Mouse (Mus musculus) embryo, embryonic 9.5 days (tissue): Measurements from ENCODE around the gene Myof.

ENCODE experiments used
- DNase-seq: peaks from one replicate; pipeline ENCODE4 v3.0.0-alpha.2; 2017; ENCODE audit errors: extremely low spot score

The Myof gene

DNA sequence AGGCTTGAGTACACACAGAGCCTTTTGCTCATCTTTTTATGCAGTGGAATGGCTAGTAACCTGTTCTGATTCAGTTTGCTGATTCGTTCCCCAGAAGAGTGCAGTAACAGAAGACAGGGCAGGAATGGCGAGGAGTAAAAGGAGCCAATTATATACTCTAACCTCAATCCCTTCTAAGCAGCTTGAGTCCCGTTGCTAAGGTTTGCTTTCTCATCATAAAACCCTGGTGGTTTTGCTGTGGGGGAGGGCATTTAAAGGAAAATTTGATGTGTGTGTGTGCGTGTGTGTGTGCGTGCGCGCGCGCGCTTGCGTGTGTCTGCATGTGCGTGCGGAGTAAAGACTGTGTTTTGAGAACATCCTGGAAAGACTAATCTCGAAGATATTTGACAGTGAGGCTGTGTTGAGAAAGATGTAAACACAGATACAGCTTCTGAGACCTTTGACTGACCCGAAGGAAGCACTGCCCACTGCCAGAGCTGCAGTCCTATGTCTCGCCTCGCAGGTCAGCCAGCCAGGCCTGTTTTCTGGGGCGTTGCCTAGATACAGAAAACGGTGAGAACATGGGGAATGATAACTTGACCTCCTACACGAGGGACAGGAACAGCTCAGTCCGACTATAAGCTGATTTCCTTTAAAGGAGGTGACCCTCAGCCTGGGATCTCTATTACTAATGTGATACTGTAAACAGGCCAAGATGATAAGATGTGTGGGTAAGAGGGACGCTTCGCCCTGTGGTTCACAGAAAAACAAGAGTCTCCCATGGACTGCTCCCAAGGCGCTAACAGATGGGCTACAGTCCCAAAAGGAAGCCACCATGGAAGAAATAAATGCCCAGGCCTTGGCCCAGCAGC is 39.5 kb downstream of the Myof start:
- DNase-seq: peak; percentile 17

DNA sequence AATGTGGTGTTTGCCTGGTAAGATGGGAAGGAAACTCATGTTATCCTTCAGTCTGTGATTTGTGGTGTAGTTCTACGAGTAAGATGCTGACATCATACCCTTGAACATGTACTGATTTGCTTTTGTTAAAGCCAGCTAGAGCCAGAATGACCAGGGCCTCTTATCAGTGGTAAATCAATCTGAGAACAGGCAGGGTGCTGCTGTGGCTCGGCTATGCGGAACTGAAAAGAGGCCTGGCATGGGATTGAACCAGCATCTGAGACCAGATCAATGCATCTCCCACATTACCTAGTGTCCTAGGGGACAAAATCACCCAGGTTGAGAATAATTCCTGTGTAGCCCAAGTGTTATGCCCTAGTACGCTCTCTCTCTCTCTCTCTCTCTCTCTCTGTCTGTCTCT is 40.6 kb downstream of the Myof start:
- no peak for DNase-seq

DNA sequence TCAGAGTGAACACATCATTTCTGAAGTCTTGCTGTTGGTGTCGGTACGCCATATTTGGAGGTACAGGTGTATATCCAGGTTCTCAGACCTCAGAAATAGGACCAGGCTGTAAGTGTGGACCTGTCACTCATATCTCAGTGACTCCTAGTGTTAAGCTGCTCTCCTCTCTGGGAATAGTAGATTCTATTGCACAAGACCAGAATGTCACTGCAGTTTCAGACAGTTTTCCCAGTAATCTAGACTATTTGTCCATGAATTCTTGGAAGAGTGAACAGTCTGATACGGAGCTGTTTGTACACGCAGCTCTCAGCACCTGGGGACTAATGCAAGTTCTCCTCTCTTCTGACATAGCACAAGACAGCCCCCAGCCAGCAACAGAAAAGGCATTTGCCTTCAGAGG is 42.4 kb downstream of the Myof start:
- no peak for DNase-seq

DNA sequence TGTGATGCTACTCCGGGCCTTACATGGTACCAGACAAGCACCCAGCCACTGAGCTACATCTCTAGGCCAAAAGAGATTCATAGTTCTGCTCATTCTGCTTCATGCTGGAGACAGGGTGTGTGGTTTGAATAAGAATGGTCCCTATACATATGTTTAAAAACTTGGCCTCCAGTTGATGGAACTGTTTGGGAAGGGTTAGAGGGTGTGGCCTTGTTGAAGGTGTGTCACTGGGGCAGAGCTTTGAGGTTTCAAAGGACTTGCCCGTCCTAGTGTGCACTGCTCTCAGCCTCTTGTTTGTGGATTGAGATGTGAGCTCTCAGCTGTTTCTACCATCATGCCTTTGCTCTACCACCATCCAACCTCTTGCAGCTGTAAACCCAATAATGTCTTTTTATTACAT is 43.4 kb downstream of the Myof start:
- DNase-seq: no peak

DNA sequence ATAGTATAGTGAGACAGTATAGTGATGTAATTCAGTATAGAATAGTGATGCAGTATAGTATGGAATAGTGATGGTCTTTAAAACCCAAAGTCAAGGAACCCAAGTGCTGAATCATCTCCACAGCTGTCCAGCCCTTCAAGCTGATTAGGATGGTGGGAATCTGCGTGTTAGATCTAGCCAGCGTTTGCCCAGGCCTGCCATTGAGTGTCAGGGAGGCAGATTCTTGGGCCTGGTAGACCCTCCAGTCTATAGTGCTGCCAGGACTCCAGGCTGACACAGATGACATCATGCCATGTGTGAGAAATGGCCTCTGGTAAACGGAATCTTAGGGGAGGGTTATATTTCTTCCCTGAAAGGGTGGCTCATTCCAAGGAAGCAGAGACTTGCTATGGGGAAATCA is 49.1 kb downstream of the Myof start:
- DNase-seq: no peak

DNA sequence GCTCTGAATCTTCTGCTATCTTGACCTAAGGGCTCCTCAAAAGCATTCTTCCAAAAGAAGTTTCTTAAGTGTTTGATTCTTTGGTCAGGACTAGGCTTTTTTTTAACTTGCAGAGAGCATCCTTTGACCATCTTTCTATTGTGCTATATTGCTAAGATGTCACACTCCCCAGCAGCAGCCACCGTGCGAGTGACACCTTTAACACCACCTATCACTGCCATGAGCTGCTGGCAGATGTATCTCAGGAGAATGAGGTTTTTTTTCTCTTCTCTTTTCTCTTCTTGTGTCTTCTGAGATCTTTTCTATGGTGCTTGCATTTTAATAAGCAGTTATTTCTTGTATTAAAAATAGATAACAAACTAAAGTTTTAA is 51.2 kb downstream of the Myof start:
- no peak for DNase-seq

DNA sequence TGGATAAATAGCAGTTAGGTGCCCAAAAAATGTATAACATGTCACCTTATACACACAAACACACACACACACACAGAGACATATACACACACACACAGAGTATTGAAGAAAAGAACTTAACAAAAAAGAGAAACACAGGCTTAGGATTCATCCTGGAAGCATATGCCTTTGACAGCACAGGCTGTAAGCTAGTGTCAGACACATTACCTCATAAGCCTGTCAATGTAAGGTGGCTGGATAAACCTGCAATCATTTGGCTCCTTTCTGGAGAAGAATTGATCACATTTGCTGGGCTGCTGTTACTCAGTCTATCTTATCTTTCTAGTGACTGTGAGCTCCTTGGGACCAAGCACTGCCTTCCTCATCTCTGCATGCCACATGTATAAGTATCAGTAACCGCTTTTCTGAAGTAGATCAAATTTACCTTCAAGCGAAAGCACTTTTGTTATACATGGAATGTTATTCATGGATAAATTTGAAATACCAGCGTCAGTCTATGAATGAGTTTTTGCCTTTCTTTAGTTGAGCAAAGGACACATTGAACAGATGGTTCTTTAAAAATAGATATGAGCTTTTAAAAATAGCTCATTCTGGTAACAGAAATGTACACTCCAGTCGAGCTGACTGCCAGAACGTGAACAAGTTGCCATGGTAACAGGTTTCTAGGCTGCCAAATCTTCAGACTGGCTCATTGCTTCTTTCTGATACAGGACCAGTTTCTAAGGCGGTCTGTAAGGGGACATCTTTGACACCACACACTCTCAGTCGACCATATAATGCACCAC is 51.8 kb downstream of the Myof start:
- DNase-seq: no peak

DNA sequence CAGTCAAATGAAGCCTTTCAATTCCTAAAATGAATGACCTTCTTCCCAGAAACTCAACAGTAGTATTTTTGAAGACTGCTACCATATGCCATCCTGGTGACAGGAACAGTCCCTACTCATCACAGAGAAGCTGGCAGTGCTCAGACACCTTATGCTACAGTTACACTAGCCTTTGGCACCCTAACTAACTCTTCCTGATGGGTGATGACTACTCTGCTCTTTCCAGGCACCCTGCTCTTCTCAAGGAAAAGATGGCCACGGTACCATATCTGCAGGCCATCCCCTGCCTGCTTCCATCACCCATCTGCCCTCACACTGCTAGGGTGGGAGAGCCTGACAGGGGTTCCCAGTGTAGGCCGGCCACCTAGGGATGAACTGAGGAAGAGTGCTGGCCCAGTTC is 53.4 kb downstream of the Myof start:
- no peak for DNase-seq

DNA sequence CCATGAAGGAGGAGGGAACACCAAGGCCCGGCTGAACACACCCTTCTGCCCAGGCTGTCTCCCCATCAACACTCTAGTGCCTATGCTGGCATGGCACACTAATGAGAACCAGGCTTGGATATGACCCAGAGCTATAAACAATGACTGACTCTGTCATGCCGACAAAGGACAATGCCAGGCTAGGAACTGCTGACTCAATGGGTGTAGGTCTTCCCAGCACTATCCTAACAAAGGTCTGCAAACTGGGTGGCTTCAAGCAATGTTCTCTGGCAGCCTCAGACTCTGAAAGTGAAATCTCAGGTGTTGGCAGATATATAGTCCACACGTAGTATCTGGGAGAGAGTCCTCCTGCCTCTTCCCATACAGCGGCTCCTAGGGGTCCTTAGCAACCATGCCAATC is 55.2 kb downstream of the Myof start:
- no peak for DNase-seq

DNA sequence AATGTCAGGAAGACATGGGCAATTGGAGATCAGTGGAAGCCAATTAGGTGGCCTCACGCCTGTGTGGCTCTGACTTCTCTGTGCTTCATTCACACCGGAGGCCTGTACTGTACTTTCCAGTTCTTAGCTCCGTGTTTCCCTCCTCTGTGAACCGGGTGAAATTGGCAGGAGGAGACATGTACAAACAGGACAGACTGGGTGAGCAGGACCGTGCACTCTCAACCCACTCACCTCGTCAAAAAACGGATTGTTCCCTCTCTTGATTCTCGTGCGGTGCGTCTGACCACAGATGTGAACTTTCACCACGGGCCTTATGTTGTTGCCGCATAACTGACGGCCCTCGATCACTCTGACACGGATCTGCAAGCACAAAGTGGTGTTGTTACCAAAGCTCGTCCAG is 57.6 kb downstream of the Myof start:
- no peak for DNase-seq

DNA sequence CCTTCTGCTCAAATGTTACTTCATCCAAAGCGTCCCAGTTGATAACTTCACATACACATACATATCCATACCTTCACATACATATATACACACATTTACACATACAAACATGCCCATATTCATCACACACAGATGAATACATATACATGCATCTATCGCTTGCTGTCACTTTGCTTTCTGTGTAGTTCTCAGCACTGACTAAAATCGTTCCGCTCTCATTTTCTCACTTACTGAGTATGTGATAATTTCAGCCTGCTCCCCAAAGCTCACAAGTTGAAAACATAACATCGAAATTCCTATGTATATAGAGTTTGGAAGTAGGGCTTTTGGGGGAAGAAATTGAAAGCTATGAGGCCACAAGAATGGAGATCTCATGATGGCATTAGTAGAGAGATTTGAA is 67.4 kb downstream of the Myof start:
- DNase-seq: no peak

DNA sequence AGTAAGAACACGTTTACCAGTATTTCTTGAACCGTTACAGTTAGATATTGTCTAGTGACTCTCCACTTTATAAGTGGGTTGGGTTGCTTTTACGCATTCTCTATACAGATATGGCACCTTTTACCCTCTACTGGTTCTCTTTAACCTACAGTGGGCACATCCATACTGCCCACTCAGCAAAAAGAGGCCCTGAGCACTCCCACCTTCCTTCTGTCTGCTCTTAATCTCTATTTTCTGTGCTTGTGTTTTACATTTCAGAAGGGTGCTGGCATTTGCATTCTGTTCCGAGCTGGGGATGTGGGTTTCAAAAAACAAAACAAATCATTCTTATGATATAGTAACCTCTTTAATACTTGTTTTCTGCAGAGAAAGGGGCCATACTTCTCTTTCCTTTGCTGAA is 72.8 kb downstream of the Myof start:
- DNase-seq: no peak

DNA sequence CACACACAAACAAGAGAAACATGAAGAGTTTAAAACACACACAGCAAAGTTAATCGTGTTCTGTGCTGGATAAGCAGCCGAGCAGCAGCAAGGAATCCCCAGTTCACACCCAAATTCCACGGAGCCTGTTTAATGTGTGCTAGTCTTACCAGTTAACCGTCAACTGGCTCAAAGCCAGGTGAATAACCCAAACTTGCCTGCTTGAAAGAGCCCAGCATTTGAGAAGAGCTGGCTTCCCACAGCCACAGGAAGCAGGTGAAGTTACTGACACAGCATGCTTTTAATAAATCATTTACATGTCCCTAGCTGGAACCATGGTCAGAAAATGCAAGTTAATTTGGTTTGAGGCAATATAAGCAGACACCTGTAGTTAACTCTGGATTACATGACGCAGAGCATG is 73.4 kb downstream of the Myof start:
- DNase-seq: no peak

DNA sequence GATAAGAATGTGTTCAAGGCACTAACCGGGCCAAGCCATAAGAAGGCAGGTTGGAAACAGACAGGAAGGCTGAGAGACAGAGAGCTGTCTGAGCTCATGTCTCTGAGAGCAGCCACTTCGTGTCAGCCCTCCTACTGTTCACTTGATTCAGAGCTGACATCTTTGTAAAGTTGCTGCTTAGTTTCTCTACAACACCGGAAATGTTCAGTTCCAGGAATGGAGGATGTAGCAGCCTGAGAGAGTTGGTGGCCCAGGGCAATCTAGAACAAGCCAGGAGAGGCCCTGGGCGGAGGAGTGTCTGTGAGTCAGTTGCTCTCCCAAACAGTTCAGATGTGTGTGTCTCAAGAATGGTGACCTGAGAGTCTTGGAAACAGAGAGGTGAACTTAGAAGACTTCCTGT is 77.5 kb downstream of the Myof start:
- DNase-seq: no peak

DNA sequence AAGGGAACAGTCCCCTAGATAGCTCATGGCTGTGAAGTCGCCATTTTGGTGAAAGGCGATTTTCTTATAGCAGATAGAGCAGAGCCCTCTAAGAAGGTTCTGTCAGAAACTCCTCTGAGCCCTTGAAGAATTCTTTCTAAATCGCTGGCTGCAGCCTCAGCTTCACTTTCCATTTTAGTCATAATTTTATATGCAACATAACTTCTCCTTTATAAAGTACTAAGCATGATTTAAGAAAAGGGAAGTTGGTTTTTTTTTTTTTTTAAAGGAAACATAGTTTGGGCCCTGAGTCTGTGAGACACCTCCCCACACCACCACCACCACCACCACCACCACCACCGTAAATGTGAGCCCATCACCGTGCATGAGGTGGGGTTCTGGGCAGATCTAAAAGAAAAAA is 80.0 kb downstream of the Myof start:
- no peak for DNase-seq

DNA sequence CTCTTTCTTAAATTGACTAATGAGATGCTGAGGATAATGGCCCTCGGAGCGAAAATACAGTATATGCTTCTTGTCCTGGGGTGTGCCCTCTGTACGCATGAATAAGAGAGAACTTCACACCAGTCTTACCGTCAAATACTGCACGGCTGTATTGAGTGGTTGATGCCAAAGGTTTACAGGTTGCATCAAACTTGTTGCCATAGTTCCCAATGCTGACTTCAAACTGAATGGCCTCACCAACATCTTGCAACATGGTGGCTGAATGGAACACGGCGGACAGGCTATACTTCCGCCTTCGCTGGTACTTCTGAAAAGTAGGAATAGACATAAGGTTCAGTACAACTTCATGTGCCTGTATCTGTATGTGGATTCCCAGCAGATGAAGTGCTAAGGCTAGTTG is 82.6 kb downstream of the Myof start:
- no peak for DNase-seq

DNA sequence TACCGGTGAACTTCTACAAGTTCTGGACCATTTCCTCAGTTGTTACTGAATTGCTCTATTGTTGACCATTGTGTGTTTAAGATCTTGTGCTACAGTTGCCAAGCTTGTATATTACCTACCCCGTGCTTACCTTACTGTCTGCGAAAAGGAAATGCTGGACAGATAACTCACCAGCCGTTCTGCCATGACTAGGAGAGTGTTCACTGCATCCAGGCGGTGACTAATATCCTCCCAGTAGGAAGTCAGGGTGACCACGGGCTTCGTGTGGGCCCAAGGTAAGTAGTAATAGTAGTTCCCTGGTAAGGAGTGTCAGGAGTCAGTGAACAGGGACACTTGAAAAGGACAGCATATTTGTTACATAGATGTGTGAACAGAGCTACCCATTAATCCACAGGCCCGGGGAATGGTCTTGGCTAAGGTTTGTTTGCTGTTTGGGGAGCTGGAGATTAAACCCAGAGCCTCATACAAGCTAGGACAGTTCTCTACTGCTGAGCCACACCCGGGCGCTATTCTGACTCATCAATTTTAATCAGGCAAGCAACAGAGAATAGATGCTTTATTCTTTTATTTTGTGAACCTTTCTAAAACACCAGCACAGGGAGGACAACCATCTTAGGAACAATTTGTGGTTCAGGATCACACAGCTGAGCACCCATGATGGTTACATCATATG is 83.7 kb downstream of the Myof start:
- no peak for DNase-seq

DNA sequence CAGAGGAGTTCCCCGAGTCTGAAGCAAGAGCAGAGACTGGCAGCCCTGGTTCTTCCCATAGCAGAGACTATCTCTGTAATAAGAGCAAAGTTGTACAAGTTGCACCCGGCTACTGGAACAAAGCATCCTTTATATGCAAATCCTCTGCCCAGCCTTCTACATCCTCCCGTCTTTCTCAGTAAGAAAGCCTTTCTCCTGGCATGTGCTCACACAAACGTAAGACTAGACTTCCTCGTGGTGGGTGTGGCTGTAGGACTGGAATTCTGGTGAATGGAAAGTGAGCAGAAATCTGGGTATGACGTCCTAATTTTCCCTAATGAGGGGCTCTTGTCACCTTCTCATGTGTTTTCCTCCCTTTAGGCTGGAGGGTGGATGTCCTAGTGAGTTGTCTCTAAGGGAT is 84.3 kb downstream of the Myof start:
- DNase-seq: no peak

DNA sequence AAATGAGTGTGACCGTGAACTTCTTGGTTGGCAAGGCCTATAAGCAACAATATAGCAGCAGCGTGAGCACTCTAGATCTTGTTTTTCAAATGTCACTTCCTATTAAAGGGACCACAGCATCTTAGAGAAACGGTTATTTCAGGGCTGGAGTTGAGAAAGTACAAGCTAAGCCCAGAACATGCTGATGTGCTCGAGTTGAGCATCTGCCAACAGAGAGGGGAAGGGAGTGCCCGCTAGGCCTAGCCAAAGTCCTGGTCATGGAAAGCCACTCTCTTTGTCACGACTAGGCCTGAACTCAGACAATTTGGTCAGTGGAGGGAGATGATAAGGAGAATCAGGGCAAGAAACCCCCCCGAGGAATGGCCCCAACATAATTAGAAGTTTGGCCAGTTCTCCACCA is 86.1 kb downstream of the Myof start:
- DNase-seq: no peak

DNA sequence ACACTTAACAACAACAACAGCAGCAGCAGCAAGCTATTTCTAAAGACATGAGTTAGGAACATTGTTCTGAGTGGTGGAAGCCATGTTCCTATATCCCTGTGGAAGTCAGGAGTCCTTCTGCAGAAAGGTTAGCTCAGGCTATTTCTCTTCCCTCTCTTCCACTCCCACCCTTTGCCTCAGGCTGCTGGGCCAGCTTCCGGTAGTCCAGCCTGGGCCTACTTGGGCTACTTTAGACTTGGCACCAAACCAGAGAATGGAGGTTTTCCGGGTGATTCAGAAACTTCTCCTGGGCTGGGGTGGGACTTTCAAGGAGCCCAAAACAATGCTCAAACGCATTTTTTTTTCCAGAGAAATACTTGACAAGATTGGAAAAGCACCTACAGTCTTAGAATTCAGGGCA is 87.4 kb downstream of the Myof start:
- no peak for DNase-seq

DNA sequence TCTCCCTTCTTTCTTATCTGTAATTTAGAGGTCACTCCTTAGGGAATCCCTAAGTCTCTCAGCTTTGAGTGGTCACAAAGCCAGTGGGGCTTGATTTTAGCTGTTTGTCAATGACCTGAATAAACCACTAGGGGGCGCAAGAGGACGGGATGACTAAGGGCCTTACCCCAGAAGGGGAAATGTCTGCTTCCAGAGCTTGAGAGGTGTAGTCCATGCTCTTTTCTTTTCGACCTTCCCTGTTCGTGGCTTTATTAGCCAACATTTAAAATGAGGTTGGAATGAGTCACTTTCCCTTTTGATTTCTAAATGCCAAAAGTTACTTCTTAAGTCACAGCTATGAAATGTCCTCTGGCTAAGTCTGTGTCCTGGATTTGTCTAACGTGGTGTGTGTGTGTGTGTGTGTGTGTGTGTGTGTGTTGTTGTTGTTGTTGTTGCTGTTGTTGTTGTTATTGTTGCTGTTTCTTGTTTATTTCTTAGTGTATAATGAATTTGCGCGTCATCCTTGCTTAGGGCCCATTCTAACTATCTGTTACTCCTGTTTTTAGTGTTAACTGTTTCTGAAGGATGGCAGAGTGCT is 87.9 kb downstream of the Myof start:
- peak; percentile 80 for DNase-seq

DNA sequence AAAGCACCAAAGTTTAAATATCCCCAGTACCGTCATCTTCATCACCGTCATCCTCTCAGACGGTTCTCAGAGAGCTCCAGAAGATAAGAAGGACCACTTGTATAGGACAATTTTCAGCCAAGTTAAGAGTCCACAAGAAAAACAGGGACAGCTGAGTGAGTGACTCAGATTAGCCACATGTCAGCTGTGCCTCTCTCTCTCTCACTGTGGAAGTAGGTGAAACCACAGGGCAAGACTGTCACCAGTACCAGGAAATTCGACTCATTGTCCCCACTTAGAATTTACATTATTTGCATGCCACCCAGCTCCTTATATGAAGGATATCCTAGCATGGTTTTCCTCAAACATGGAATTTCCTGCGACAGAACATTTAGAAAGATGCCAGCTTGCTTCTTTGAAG is 88.6 kb downstream of the Myof start:
- no peak for DNase-seq

DNA sequence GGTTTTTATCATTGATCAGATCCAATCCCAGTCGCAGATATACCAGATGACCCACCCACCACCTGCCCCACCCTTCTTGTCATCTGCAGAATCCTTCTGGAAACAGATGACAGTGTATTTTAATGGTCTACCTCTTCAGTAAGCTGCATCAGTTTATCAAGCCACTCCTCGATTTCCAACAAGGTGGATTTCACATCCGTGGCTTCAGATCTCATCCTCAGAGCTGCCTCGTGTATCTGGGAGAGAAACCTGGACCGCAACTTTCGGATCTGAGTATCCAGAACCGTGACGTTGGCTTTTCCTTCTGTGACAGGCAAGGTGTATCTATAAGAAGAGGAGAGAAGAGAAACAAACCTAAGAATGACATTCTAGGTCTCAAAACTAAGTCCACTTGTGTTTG is 89.1 kb downstream of the Myof start:
- DNase-seq: no peak
